Mouse (Mus musculus) heart, postnatal 14 days (tissue): ENCODE measurements around the gene Tacr2. TPM values are rescaled to one million over a fixed set of nuclear protein-coding genes. Genes with fewer than 3 reads are reported as not detected.

Source experiments
- DNase-seq, 2 experiments: peaks; one replicate each; pipeline ENCODE4 v3.0.0; 2021 to 2022
- intact Hi-C: fragments of 180-260 bp; cut with DNase I; formaldehyde crosslinking; loops from one replicate; pipeline ENCODE4 v1.15.1; 2025
- total RNA-seq, 2 experiments: library from RNA; stranded (reverse); gene quantifications; 2 replicates each; pipeline ENCODE4 v1.2.3; 2021

Gene Tacr2
- total RNA-seq, 2 experiments from 2014 or later, result not detected

- intact Hi-C loops, result loop anchor here (1.0 kb wide), 1 partner anchor 51 kb away; no protein-coding TSS in a partner anchor
These were observed 13.6 kb upstream of the Tacr2 start for GRCm38 (mm10) chr10:62238688-62239087.

DNA sequence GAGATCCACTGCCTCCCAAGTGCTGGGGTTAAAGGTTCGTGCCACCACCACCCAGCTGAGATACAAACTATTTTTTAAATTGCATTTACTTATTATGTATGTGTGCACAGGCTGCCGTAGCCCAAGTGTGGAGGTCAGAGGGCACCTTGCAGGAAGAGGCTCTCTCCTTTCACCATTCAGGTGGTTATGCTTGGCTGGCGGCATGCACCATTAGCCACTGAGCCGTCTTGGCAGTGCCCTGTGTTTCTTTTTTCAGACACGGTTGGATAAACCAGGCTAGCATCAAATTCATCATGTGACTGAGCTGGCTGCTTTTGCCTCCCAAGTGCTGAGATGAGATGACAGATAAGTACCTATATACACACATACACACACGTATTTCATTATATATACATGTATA is 13.0 kb upstream of the Tacr2 start:
- intact Hi-C loops, result no loop called here
- peak in 1 of 2 experiments; percentile 29 for DNase-seq

More at GRCm38 (mm10) chr10:62238688-62239087, 13.6 kb upstream of the Tacr2 start:
- DNase-seq, result no peak

- intact Hi-C loops, result loop anchor here (2.0 to 5.0 kb wide), 2 partner anchors 140 to 260 kb away; no protein-coding TSS in a partner anchor
These were observed 9.9 kb upstream of the Tacr2 start for GRCm38 (mm10) chr10:62242358-62242757.

GRCm38 (mm10) chr10:62242896-62243295 is 9.3 kb upstream of the Tacr2 start:
- intact Hi-C loops, result loop anchor here (1.0 to 5.0 kb wide), 3 partner anchors 56 to 261 kb away; no protein-coding TSS in a partner anchor
- DNase-seq, result peak; percentile 42 to 68

More at GRCm38 (mm10) chr10:62242358-62242757, 9.9 kb upstream of the Tacr2 start:
- no peak for DNase-seq

GRCm38 (mm10) chr10:62244067-62244466 is 8.2 kb upstream of the Tacr2 start:
- no peak for DNase-seq
- intact Hi-C loops, result loop anchor here (5.0 kb wide), 1 partner anchor 262 kb away; no protein-coding TSS in a partner anchor

- DNase-seq, result no peak
- intact Hi-C loops, result no loop called here
These were observed 5.1 kb upstream of the Tacr2 start for GRCm38 (mm10) chr10:62247156-62247555.

- intact Hi-C loops, result no loop called here
- no peak for DNase-seq
These were observed 4.4 kb upstream of the Tacr2 start for GRCm38 (mm10) chr10:62247815-62248214.

DNA sequence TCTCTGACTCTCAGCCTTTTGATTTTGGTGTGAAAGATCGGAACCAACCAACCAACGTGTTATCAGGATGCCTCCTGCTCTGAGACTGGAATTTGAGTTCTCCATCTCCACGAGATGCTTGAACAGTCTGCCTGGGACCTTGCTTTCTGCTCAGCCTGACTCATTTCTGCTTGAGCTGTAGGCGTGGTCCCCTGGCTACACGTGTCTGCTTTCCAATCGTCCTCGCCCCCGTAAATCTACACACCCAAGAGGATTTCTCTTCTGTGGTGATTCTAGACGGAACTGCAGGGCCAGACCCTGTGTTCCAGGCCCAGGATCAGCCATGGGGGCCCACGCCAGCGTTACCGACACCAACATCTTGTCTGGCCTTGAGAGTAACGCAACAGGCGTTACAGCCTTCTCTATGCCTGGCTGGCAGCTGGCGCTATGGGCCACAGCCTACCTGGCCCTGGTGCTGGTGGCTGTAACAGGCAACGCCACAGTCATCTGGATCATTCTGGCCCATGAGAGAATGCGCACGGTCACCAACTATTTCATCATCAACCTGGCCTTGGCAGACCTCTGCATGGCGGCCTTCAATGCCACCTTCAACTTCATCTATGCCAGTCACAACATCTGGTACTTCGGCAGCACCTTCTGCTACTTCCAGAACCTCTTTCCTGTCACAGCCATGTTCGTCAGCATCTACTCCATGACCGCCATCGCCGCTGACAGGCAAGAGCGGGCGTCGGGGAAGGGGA is 428 bp downstream of the Tacr2 start:
- no peak for DNase-seq
- intact Hi-C loops, result no loop called here

DNA sequence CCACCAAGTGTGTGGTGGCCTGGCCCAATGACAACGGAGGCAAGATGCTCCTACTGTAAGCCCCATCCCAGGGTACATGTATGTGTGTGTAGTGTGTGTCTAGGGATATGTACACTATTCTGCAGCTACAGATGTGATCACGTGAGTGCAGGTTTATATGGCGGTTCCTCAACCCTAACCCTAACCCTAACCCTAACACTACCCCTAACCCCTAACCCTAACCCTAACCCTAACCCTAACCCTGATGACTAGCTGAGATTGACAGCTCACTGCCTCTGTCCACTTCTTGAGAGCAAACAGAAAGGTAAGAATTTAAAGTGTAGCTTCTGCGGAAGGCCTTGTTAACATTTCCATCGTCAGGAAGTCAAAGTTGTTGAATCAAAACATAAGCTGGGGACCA is 6.1 kb downstream of the Tacr2 start:
- intact Hi-C loops, result no loop called here
- no peak for DNase-seq

DNA sequence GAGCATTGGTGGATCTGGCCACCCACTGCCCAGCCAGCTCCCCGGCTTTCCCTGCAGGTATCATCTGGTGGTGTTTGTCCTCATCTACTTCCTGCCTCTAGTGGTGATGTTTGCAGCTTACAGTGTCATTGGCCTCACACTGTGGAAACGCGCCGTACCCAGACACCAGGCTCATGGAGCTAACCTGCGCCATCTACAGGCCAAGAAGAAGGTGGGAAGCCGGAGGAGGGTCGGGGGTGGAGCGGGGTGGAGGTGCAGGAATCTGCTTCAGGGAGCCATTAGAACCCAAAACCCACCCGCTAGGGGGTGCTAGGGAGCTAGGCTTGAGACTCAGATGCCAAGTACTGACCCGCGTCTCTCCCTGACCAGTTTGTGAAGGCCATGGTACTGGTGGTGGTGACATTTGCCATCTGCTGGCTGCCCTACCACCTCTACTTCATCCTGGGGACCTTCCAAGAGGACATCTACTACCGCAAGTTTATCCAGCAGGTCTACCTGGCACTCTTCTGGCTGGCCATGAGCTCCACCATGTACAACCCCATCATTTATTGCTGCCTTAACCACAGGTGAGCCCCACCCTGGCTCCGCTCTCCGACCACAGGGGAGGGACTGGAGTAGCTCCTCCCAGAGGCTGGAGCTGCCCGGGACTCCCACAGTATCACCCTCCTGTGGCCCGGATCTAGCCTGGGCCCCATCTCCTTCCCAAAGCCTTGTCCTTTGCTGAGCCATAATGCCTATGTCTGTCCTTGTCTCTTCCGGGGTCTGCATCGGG is 9.1 kb downstream of the Tacr2 start:
- peak; percentile 58 to 67 for DNase-seq
- intact Hi-C loops, result no loop called here

- no peak for DNase-seq
- intact Hi-C loops, result no loop called here
These were observed 12.1 kb downstream of the Tacr2 start for GRCm38 (mm10) chr10:62264299-62264698.

DNA sequence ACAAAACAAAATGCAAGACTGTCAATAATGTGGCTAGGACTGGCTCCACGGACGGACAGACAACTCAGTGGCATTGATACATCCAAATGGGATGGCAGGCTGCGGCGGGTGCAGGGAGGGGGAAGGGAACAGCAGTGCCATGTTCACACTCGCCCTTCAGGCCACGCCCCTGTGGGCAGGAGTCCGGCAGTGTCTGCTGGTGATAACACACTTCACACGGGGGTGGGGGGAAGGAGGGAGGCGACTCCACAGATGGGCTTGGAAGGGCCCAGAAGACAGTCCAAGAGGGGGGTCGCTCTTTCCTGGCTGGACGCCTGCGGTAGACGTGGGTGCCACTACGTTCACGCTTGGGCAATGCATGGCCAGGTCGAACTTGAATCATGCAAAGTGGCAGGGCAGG is 17.0 kb downstream of the Tacr2 start:
- DNase-seq, result no peak
- intact Hi-C loops, result no loop called here

- intact Hi-C loops, result loop anchor here (1.0 to 5.0 kb wide), 3 partner anchors 67 to 136 kb away; no protein-coding TSS in a partner anchor
- DNase-seq, result peak; percentile 84 to 92
These were observed 23.0 kb downstream of the Tacr2 start for GRCm38 (mm10) chr10:62275235-62275634.

- no peak for DNase-seq
- intact Hi-C loops, result loop anchor here (5.0 kb wide), 1 partner anchor 65 kb away; no protein-coding TSS in a partner anchor
These were observed 25.5 kb downstream of the Tacr2 start for GRCm38 (mm10) chr10:62277499-62278293.

DNA sequence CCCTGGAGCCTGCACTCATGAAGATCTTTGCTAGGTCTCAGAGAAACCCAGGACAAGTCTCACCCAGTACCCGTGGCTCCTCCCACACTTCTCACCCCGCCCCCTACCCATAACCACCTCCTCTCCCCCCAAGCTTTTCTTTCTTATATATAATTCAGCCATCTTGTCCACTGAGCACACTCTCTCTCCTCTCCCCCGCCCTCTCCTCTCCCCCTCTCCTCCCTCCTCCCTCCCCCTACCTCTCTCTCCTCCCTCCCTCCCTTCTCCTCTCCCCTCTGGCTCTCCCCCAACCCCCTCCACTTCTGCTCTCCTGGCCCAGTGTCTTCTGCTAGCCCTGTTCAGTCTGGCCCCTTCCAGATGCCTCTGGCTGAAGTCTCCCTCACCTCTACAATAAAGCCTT is 26.8 kb downstream of the Tacr2 start:
- no peak for DNase-seq
- intact Hi-C loops, result loop anchor here (5.0 kb wide), 1 partner anchor 63 kb away; no protein-coding TSS in a partner anchor

GRCm38 (mm10) chr10:62279671-62280070 is 27.4 kb downstream of the Tacr2 start:
- no peak for DNase-seq
- intact Hi-C loops, result loop anchor here (5.0 kb wide), 1 partner anchor 63 kb away; no protein-coding TSS in a partner anchor

- intact Hi-C loops, result no loop called here
- DNase-seq, result no peak
These were observed 30.5 kb downstream of the Tacr2 start for GRCm38 (mm10) chr10:62282782-62283181.

- intact Hi-C loops, result no loop called here
- no peak for DNase-seq
These were observed 31.1 kb downstream of the Tacr2 start for GRCm38 (mm10) chr10:62283206-62283792.

DNA sequence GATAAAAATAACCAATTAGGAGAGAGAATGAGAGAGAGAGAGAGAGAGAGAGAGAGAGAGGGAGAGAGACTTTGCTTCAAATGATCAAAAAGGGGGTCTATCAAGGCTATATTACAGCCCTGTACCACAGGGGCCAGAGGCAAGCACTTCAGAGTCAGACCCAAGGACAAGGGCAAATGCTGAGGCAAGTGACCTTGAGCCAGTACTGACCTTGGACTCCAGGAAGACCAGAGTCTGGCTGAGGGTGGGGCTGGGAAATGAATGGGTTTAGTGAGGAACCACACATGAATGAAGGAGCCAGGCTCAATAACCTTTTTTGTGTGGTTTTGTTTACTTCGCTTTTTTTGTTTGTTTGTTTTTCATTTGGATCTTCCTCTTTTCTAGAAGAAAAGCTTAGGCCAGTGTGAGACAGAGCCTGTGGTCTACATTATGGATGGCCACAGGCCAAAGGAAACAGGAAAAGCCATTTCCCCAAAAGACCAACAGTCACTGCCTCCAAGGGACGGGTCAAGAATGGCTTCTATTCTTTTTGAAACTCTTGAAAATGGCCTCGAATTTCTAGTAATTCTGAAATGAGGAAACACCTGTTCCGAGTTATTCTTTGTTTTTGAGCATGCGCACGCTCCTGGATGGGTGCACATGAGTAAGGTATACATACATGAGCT is 35.4 kb downstream of the Tacr2 start:
- intact Hi-C loops, result no loop called here
- DNase-seq, result peak in 1 of 2 experiments; percentile 44
